Mouse (Mus musculus) urinary bladder, postnatal 4 days (tissue): ENCODE results near the gene Suz12.

ENCODE experiments used
- DNase-seq, 2 experiments: peaks; one replicate each; pipeline ENCODE4 v3.0.0; 2021 to 2022; ENCODE audit warnings: low spot score in 2 of 2

Suz12 gene

DNA sequence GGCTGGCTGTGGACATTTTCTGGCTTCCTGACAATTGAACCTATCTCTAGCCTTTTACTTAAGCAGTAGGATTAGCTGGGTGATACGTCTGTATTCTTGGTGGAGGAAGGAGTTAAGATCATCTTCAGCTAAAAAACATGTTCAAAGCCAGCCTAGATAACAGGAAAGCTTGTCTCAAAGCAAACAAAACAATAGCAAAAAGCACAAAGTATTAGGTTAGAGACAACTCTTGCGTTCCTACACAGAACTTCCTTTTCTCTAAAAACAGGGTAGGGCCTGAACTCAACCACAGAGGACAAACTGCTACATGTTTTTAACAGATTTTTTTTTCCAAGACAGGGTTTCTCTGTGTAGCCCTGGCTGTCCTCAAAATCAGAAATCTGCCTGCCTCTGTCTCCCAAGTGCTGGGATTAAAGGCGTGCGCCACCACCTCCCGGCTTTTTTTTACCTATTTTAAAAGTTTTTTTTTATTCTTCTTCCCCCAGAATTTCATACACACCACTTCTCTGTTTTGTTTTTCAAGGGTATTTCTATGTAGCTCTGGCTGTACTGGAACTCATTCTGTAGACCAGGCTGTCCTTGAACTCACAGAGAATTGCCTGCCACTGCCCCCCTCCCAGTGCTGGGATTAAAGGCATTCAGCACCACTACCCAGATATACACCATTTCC is 82.8 kb downstream of the Suz12 start:
- DNase-seq, result no peak

DNA sequence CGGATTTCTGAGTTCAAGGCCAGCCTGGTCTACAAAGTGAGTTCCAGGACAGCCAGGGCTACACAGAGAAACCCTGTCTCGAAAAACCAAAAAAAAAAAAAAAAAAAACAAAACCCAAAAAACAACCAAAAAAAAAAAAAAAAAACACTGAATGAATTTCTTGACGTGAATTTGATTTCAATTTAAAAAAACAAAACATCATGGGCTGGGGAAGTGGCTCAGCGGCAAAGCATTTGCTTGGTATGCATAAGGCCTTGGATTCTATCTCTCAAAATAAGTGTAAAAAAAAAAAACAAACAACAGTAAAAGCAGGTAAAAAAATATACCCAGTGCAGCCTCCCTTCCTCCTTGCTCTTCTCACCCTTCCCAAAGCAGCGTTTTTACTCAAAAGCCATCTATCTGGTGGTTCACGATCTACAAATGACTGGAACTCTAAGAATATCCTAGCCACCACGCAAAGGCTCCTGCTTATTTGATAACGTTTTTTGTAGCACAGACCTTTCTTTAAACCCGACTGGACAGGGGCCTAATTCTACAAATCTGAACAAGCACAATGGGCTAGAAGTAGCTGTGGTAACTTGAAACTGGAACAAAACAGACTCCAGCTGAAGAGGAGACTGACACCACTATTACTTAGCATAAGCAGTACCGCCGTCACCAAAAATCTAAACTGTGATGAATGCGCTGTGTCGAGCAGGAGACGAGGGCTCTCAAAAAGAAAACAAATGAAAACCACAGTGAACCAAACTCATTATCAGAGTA is 85.1 kb downstream of the Suz12 start:
- DNase-seq, result no peak

DNA sequence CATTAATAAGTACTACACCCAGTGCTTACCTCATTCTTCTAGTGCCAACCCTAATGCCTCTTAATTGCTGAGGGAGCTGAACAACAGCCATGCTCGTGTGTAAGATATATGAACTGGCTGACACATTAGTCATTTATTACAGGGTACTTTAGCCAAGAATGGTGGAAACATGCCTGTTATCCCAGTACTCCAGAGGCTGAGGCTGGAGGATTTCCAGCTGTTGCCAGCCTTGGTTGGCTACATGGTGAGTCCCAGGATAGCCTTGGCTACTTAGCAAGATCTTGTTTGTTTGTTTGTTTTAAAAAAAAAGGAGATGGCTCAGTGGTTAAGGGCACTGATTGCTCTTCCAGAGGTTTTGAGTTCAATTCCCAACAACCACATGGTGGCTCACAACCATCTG is 85.9 kb downstream of the Suz12 start:
- no peak for DNase-seq

DNA sequence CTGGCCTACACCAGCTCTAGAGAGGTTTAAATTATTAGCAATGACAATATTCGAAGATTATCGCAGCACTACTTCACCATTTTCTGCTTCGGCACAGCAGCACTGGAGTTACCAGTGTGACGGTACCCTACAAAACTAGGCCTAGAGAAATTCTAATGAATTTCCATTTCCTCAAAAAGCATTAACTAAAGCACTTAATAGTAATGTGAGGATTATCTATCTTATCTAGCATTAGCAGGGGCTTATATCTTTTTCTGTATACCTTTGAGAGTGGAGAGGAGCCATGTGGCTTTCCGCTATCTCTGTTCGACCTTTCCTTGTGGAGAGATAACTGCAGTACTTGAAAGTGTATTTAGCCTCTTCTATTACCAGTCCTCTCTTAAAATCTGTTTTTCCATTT is 86.8 kb downstream of the Suz12 start:
- no peak for DNase-seq

DNA sequence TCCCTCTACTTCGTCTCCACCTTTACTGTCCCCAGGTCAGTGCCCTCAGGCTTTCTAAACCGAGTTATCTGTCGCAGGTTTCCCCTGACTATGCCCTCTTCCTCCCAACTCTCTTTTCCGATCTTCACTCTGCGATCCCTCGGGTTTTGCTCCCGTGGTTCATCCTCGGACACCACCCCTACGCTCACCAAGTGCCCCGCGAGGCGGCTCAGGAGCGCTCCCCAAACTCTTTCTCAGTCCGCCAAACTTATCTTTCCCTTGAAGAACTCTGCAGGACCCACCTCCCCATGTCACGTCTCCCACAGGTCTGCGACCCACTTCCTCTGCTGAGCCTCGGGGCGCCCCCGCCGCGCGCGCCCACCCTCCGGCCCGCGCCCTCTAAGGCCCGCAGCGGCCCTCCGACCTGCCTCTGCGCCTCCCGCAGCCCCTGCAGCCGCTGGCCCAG is 87.5 kb downstream of the Suz12 start:
- DNase-seq, result no peak

DNA sequence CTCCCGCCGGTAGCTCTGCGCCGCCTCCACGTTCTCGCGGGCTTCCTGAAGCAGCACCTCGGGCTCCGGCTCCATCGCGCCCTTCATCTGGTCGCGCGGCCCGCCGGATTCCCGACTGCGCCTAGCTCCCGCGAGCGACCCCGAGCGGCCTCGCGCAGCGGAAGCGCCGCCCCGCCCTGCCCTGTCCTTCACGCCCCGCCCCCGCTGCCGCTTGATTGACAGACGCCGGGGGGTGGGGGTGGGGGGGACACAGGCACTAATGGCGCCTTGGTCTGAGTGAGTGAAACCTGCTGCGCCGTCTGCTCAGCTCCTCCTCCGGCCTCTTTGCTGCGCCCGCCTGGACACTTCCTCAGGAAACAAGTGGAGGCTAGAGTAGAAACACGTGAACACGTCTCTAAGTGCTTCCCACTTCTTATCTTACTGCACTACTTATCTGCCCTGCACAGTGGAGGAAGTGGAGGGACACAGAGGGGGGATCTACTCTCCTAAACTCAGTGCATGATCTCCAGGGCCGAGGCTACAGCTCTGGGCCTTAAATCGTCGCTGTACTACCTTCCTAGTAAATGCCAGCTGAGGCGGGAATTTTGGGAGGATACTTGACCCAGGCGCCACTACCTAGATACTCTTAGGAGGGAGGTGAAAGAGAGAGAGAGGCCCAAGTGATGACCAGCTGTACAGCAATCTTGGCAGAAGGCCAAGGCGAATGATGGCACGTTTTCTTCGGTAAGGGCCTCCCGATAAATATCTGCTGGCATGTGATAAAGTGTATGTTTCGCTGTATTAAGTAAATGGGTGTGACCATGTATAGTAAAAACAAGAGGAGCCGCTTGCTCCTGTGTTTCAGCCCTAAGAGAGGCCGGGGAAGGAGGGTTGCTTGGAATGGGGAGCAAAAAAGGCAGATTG is 88.2 kb downstream of the Suz12 start, which contains the start of gene Crlf3:
Crlf3 (minus strand) TSS at position 166 of the 903 bp plus-strand sequence.
- DNase-seq, result peak; percentile 92 to 94

DNA sequence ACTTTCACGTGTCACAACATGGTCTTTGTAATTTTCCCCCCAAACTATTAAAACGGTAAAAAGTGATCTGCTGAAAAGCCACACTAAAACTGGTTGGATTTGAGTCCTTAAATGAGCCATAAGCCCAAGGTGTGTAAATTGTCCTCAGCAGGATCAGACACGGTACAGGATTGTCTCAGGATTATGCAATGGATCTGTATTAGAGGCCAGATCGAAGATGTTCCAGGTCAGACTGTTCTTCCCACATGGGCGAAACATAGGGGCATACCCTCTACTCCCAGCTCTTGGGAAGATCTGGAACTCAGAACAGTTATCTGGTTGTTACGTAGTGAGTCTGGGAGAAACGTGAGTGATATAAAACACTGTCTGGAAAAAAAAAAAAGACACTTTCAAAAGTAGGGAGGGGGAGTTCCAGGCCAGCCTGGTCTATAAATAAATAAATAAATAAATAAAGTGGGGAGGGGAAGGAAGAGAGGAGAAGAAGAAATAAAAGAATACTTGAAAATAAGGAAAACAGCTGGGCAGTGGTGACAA is 88.9 kb downstream of the Suz12 start:
- DNase-seq, result no peak
